Mouse (Mus musculus) E14TG2a.4 (cell line): ENCODE data around the gene CK137956.

Source experiments
- H3K27me3 ChIP-seq: 2 replicates; pipeline ENCODE4 v1.6.1; 2014; ENCODE audit warnings: low read length, control low read depth; ENCODE audit not compliant: insufficient read depth
- H3K36me3 ChIP-seq: 2 replicates; pipeline ENCODE4 v1.6.1; 2014; ENCODE audit warnings: low read length, control low read depth; ENCODE audit not compliant: insufficient read depth
- H3K4me1 ChIP-seq: replicated peaks from 2 replicates; pipeline ENCODE4 v1.6.1; 2014; ENCODE audit warnings: low read depth, low read length, control low read depth
- H3K4me3 ChIP-seq: replicated peaks from 2 replicates; pipeline ENCODE4 v1.5.1; 2014; ENCODE audit warnings: mild to moderate bottlenecking, low read length
- H3K9me3 ChIP-seq: 2 replicates; pipeline ENCODE4 v1.6.1; 2014; ENCODE audit warnings: low read length, control low read depth
- CTCF ChIP-seq: conservative IDR thresholded peaks from 2 replicates; pipeline ENCODE4 v1.5.1; 2014; ENCODE audit warnings: low read length
- NANOG ChIP-seq: IDR thresholded peaks from 2 replicates; pipeline ENCODE4 v1.6.1; 2014; ENCODE audit warnings: borderline replicate concordance, low read length, mixed read lengths
- POU5F1 ChIP-seq: IDR thresholded peaks from 2 replicates; pipeline ENCODE4 v1.6.1; 2014; ENCODE audit warnings: low read length, borderline replicate concordance

Gene CK137956

GRCm38 (mm10) chr4:127953006-127953710 is 17.6 kb downstream of the CK137956 start:
- Histone ChIP-seq H3K27me3 (no peaks in the 10 kb centered on the region), H3K9me3 (no peaks in the 10 kb centered on the region), H3K4me3 (no peak overlapping the region), H3K4me1 (peaks cover 12% of the 10 kb centered on the region), H3K36me3 (no peaks in the 10 kb centered on the region)
- no peak for TF ChIP-seq POU5F1
- no peak for TF ChIP-seq NANOG
- no peak for TF ChIP-seq CTCF

GRCm38 (mm10) chr4:127947696-127948095 is 23.1 kb downstream of the CK137956 start:
- Histone ChIP-seq H3K36me3 (no peaks in the 10 kb centered on the region), H3K4me1 (peaks cover 7% of the 10 kb centered on the region; the same call in 1 of the 2 replicates), H3K27me3 (no peaks in the 10 kb centered on the region), H3K4me3 (no peak overlapping the region), H3K9me3 (no peaks in the 10 kb centered on the region)
- TF ChIP-seq CTCF (no peak), POU5F1 (no peak), NANOG (no peak)

- no peak overlapping the region for H3K4me3 ChIP-seq
- TF ChIP-seq NANOG (no peak), POU5F1 (no peak), CTCF (no peak)
- H3K4me1 ChIP-seq = no peaks in the 10 kb centered on the region
- H3K9me3 ChIP-seq = no peaks in the 10 kb centered on the region
- H3K27me3 ChIP-seq = no peaks in the 10 kb centered on the region; the same call in 1 of the 2 replicates
- H3K36me3 ChIP-seq = no peaks in the 10 kb centered on the region
Observed at GRCm38 (mm10) chr4:127937474-127937873, 33.3 kb downstream of the CK137956 start.

- TF ChIP-seq NANOG = no peak
- peak; percentile 48 for TF ChIP-seq CTCF
- no peak overlapping the region for H3K4me3 ChIP-seq
- H3K36me3 ChIP-seq = no peaks in the 10 kb centered on the region
- no peaks in the 10 kb centered on the region; the same call in 1 of the 2 replicates for H3K27me3 ChIP-seq
- no peaks in the 10 kb centered on the region for H3K9me3 ChIP-seq
- H3K4me1 ChIP-seq = no peaks in the 10 kb centered on the region
Observed at GRCm38 (mm10) chr4:127935369-127935768, 35.4 kb downstream of the CK137956 start.

- H3K9me3 ChIP-seq = peaks cover 13% of the 10 kb centered on the region
- H3K36me3 ChIP-seq = no peaks in the 10 kb centered on the region
- no peaks in the 10 kb centered on the region for H3K27me3 ChIP-seq
- H3K4me1 ChIP-seq = no peaks in the 10 kb centered on the region
- no peak overlapping the region for H3K4me3 ChIP-seq
- TF ChIP-seq POU5F1 = no peak
- no peak for TF ChIP-seq CTCF
- TF ChIP-seq NANOG = no peak
Observed at GRCm38 (mm10) chr4:127913551-127913950, 57.2 kb downstream of the CK137956 start.

- TF ChIP-seq NANOG (no peak), CTCF (no peak), POU5F1 (no peak)
- Histone ChIP-seq H3K36me3 (no peaks in the 10 kb centered on the region), H3K4me3 (no peak overlapping the region), H3K9me3 (peaks cover 18% of the 10 kb centered on the region), H3K4me1 (peaks cover 5% of the 10 kb centered on the region; the same call in 1 of the 2 replicates), H3K27me3 (no peaks in the 10 kb centered on the region)
Observed at GRCm38 (mm10) chr4:127907151-127907550, 63.6 kb downstream of the CK137956 start.

- no peak for TF ChIP-seq POU5F1
- peaks cover 21% of the 10 kb centered on the region for H3K9me3 ChIP-seq
Observed at GRCm38 (mm10) chr4:127903954-127904353, 66.8 kb downstream of the CK137956 start.

GRCm38 (mm10) chr4:127900893-127901456 is 69.8 kb downstream of the CK137956 start:
- Histone ChIP-seq H3K4me3 (no peak overlapping the region), H3K36me3 (no peaks in the 10 kb centered on the region), H3K4me1 (peaks cover 5% of the 10 kb centered on the region; the same call in 1 of the 2 replicates), H3K9me3 (peaks cover 21% of the 10 kb centered on the region), H3K27me3 (no peaks in the 10 kb centered on the region)
- no peak for TF ChIP-seq POU5F1
- no peak for TF ChIP-seq CTCF
- no peak for TF ChIP-seq NANOG

More at GRCm38 (mm10) chr4:127903954-127904353, 66.8 kb downstream of the CK137956 start:
- H3K36me3 ChIP-seq = no peaks in the 10 kb centered on the region
- no peak overlapping the region for H3K4me3 ChIP-seq
- H3K4me1 ChIP-seq = peaks cover 5% of the 10 kb centered on the region; the same call in 1 of the 2 replicates
- H3K27me3 ChIP-seq = no peaks in the 10 kb centered on the region
